Mouse (Mus musculus) gonadal fat pad, adult 2 months (tissue): ENCODE results near the gene Scgb1b2. TPM values are rescaled to one million over a fixed set of nuclear protein-coding genes. Genes with fewer than 3 reads are reported as not detected.

Experiments used
- DNase-seq: peaks from one replicate; pipeline ENCODE4 v3.0.0-alpha.2; 2012; ENCODE audit warnings: low read depth
- polyA plus RNA-seq: library from polyadenylated mRNA; depleted of rRNA; stranded (reverse); fragments of >200 nt; gene quantifications from 2 replicates; pipeline ENCODE4 v1.2.3, GENCODE M21; 2012; rRNA removed

Gene Scgb1b2
- polyA plus RNA-seq = not detected in 2 replicates

DNA sequence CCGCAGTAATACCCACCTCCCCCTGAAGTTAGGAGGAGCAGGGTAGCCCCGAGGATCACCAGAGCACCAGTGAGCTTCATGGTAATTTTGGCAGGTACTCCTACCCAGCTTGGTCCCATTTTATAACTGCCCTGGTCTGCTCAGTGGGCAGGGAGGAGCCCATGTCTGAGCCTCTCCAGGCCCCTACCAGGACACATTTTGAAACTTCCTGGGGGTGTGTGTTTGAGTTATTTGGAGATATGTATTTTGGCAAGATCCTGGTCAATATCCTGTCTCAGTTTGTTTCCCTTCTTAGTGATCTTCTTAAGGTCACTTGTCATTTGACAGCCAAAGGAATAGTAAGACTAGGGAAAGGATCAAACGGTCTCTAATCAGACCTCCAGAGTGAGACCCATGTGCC lies at the start of gene Scgb1b2:
Scgb1b2 (minus strand) TSS at position 101 of the 400 bp plus-strand sequence.
- DNase-seq = no peak

DNA sequence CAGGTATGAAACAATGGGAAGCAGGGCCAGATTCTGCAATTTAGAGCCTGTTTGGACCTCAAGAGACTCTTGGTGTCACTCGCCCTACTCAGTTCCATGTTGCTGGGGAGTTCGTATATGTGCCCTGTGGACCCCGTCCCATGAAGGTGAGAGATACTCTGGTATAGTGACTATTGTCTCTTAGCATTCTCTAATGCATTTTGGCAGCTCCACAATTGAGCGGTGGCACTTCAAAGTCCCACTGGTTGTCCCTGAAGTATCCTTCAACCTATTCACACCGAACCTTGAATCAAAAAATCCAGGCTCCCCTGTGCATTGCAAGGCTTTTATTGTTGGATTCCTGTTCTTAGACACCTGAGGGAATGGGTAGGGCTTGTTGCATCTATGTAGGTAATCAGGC lies 1.4 kb downstream of the Scgb1b2 start, which contains the start of gene Scgb2b2:
Scgb2b2 (plus strand) TSS at position 301 of the 400 bp plus-strand sequence.
- DNase-seq = no peak

Other genes starting within 250 kb of the Scgb1b2 start
- 61.5 and 84.3 TPM in 2 replicates for gene Fxyd5, start 249.3 kb downstream of the Scgb1b2 start, polyA plus RNA-seq
- 3.9 and 5.0 TPM in 2 replicates for gene Fxyd7, start 240.4 kb downstream of the Scgb1b2 start, polyA plus RNA-seq
- 218 and 301 TPM in 2 replicates for gene Fxyd1, start 234.6 kb downstream of the Scgb1b2 start, polyA plus RNA-seq
- 5.4 and 6.9 TPM in 2 replicates for gene Lgi4, start 232.5 kb downstream of the Scgb1b2 start, polyA plus RNA-seq
- 49.4 and 80.0 TPM in 2 replicates for gene Fxyd3, start 215.1 kb downstream of the Scgb1b2 start, polyA plus RNA-seq
- 27.8 and 32.4 TPM in 2 replicates for gene Hpn, start 176.5 kb downstream of the Scgb1b2 start, polyA plus RNA-seq
- 30.3 and 42.4 TPM in 2 replicates for gene Scn1b, start 164.8 kb downstream of the Scgb1b2 start, polyA plus RNA-seq
- 60.3 and 80.0 TPM in 2 replicates for gene Gramd1a, start 135.9 kb downstream of the Scgb1b2 start, polyA plus RNA-seq
- gene Scgb2b2, start 1.3 kb downstream of the Scgb1b2 start, polyA plus RNA-seq = not detected in 2 replicates
- not detected in 2 replicates for gene Scgb2b3, start 70.3 kb upstream of the Scgb1b2 start, polyA plus RNA-seq
- gene Scgb1b3, start 83.8 kb upstream of the Scgb1b2 start, polyA plus RNA-seq = not detected in 2 replicates